Mouse (Mus musculus): Measurements from ENCODE around the gene Vav1. TPM values are rescaled to one million over a fixed set of nuclear protein-coding genes. Genes with fewer than 3 reads are reported as not detected.

The Vav1 gene
- polyA plus RNA-seq, 1 experiment from 2014 or later = 1.8 TPM

DNA sequence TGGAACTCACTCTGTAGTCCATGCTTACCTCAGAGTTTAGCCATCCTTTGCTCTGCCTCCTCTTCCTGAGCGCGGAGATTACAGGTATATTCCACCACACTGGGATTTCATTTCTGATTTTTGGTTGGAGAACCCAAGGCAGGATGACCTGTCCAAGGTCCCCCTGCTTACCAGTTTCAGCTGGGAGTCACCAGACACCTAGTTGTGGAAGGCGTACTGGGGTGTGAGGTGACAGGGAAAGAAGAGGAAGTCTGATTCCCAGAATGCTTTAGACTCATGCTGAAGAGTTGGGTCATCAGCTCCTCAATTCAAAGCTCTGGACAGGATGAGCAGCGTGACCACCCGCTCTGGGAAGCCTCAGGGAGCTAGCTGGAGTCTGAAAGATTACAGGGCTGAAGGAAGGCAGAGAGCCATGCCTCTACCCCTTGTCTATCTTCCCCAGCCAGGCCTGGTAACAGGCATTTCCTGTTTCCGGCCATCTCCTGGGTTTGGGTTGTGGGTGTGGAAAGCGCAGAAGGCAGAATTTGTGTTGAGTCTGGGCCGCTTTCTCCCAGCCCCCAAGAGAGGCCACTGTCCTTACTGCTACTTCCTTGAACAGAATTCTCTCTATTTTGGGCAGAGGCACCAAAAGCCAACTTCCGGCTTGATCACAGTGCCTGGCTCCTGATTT lies 11.2 kb downstream of the Vav1 start:
- Histone ChIP-seq H3K4me2 (no peak overlapping the region), H3K27ac (replicated peaks) (no peak overlapping the region), H3K27me3 (no peaks in the 10 kb centered on the region), H3K36me3 (no peaks in the 10 kb centered on the region), H3K4me3 (no peak overlapping the region), H3K9me3 (no peaks in the 10 kb centered on the region), H3K9ac (no peak overlapping the region), H3K4me1 (replicated peaks) (no peaks in the 10 kb centered on the region)
- ATAC-seq (ENCODE audit: low read depth) = no peak
- 91% methylated on average over 9 of the region's 9 CpGs for WGBS

DNA sequence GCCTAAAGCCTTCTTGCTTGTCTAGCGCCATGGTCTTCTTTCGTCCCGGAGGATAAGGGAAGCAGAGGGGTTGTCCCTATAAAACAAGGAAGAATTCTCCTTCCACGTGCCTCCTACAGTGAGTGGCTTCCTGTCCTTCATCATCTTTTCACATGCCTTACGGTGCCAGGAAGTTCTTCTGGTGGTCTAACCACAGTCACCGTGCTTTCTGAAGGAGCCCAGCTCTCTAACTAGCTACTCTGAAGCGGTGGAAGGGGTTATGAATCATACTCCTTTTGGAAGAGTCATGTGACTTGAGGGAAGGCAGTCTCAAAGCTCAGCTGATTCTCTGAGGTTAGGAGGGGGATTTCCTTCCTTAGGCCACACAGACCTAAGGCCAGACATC lies 11.8 kb downstream of the Vav1 start:
- H3K36me3 ChIP-seq = no peaks in the 10 kb centered on the region
- no peaks in the 10 kb centered on the region for H3K4me1 ChIP-seq (replicated peaks)
- H3K27me3 ChIP-seq = no peaks in the 10 kb centered on the region
- ATAC-seq (ENCODE audit: low read depth) = no peak
- H3K9me3 ChIP-seq = no peaks in the 10 kb centered on the region
- 86% methylated on average over 7 of the region's 7 CpGs for WGBS
- no peak overlapping the region for H3K27ac ChIP-seq (replicated peaks)
- H3K9ac ChIP-seq = no peak overlapping the region
- H3K4me2 ChIP-seq = no peak overlapping the region
- no peak overlapping the region for H3K4me3 ChIP-seq

DNA sequence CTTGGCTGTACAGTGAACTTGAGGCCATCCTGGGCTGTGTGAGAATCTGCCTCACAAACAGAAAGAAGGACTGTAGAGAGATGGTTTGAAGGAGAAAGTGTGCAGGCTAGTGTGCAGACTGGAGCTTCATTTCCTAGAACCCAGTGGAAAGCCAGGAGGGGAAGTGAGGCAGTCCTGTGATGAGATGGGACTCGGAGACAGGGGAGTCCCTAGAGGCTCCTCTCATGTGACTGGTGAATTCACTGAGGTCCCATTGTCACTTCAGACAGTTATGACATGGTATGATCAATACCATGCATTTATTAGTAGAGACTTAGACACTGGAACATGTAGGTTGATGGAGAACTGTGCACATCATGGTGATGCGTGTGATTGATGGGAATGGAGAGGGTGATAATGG lies 13.4 kb downstream of the Vav1 start:
- Histone ChIP-seq H3K9ac (no peak overlapping the region), H3K4me3 (no peak overlapping the region), H3K27me3 (no peaks in the 10 kb centered on the region), H3K9me3 (no peaks in the 10 kb centered on the region), H3K4me1 (replicated peaks) (no peaks in the 10 kb centered on the region), H3K36me3 (no peaks in the 10 kb centered on the region), H3K4me2 (no peak overlapping the region), H3K27ac (replicated peaks) (no peak overlapping the region)
- no peak for ATAC-seq (ENCODE audit: low read depth)
- WGBS = 86% methylated on average over 2 of the region's 2 CpGs

DNA sequence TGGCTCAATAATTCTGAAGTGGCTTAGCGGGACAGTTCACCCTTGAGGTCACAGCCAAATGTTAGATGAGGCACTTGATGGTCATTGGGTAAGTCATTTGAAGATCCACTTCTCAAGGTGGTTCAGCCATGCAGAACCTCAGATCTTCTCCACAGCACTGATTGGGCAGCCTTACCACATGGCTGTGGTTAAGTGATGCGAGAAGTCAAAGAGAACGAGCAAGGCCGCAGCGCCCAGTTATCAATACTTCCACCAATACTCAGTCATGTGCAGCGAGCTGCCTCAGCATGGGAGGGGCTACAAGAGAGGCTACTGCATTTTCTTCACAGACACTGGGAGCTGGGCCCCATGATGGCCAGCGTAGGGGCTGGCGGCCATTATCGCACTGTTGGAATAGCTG lies 14.1 kb downstream of the Vav1 start:
- H3K4me2 ChIP-seq = no peak overlapping the region
- H3K9me3 ChIP-seq = no peaks in the 10 kb centered on the region
- ATAC-seq (ENCODE audit: low read depth) = no peak
- no peak overlapping the region for H3K9ac ChIP-seq
- H3K27ac ChIP-seq (replicated peaks) = no peak overlapping the region
- WGBS = 90% methylated on average over 9 of the region's 9 CpGs
- no peaks in the 10 kb centered on the region for H3K36me3 ChIP-seq
- H3K4me1 ChIP-seq (replicated peaks) = no peaks in the 10 kb centered on the region
- no peak overlapping the region for H3K4me3 ChIP-seq
- no peaks in the 10 kb centered on the region for H3K27me3 ChIP-seq

DNA sequence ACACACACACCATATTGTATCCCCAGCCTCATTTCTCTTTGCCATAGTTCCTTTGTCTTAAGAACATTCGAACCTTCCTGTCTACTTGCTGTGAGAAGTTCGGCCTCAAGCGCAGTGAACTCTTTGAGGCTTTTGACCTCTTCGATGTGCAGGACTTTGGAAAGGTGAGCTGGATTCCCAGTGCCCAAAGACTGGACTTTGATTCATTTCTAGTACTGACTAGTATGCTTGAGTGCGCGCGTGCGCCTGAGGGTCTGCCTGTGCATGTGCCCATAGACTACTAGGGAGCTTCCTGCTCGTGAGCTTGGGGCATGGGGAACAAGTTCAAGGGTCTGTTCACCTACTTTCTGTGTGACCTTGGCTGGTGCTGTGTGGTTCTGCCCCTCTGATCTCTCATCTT lies 17.0 kb downstream of the Vav1 start:
- H3K4me2 ChIP-seq = no peak overlapping the region
- no peak overlapping the region for H3K4me3 ChIP-seq
- no peaks in the 10 kb centered on the region for H3K9me3 ChIP-seq
- H3K27me3 ChIP-seq = no peaks in the 10 kb centered on the region
- no peak overlapping the region for H3K9ac ChIP-seq
- no peaks in the 10 kb centered on the region for H3K36me3 ChIP-seq
- 92% methylated on average over 9 of the region's 9 CpGs for WGBS
- H3K4me1 ChIP-seq (replicated peaks) = no peaks in the 10 kb centered on the region
- ATAC-seq (ENCODE audit: low read depth) = no peak
- no peak overlapping the region for H3K27ac ChIP-seq (replicated peaks)

DNA sequence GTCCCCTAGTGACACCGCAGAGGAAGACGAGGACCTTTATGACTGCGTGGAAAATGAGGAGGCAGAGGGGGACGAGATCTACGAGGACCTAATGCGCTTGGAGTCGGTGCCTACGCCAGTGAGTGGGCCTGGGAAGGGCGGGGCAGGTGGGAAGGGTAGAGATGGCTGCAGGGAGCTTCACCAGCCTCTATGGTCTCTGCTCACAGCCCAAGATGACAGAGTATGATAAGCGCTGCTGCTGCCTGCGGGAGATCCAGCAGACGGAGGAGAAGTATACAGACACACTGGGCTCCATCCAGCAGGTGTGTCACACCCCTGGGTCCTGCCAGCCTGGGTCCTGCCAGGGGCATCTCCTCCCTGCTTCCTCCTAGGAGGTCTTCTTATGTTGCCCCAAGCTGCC lies 18.1 kb downstream of the Vav1 start:
- H3K9ac ChIP-seq = no peak overlapping the region
- 90% methylated on average over 12 of the region's 12 CpGs for WGBS

DNA sequence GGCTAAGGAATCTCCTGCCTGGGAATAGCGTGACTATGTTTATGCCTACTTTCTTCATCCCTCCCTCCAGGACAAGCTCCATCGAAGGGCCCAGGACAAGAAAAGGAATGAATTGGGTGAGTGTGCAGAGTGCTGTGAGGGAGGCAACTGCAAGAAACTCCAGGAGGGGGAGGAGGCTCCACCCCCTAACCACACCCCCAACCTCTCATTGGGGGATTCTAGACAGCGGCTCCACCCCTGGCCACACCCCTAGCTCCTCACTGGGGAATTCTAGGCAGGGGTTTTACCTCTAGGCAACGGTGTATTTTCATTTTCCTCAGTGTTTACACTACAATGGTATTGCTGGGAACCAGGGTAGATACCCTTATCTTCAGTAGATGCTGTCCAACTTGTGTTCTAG lies 26.7 kb downstream of the Vav1 start:
- no peaks in the 10 kb centered on the region for H3K36me3 ChIP-seq
- H3K9ac ChIP-seq = no peak overlapping the region
- no peaks in the 10 kb centered on the region for H3K9me3 ChIP-seq
- H3K4me1 ChIP-seq (replicated peaks) = no peaks in the 10 kb centered on the region
- no peak overlapping the region for H3K4me3 ChIP-seq
- no peaks in the 10 kb centered on the region for H3K27me3 ChIP-seq
- WGBS = 63% methylated on average over 4 of the region's 4 CpGs
- no peak overlapping the region for H3K27ac ChIP-seq (replicated peaks)
- ATAC-seq (ENCODE audit: low read depth) = no peak
- H3K4me2 ChIP-seq = no peak overlapping the region

More for the DNA sequence above, 18.1 kb downstream of the Vav1 start:
- no peaks in the 10 kb centered on the region for H3K27me3 ChIP-seq
- no peak overlapping the region for H3K4me2 ChIP-seq
- no peaks in the 10 kb centered on the region for H3K36me3 ChIP-seq
- no peaks in the 10 kb centered on the region for H3K9me3 ChIP-seq
- H3K4me1 ChIP-seq (replicated peaks) = no peaks in the 10 kb centered on the region
- H3K4me3 ChIP-seq = no peak overlapping the region
- H3K27ac ChIP-seq (replicated peaks) = no peak overlapping the region
- ATAC-seq (ENCODE audit: low read depth) = no peak

DNA sequence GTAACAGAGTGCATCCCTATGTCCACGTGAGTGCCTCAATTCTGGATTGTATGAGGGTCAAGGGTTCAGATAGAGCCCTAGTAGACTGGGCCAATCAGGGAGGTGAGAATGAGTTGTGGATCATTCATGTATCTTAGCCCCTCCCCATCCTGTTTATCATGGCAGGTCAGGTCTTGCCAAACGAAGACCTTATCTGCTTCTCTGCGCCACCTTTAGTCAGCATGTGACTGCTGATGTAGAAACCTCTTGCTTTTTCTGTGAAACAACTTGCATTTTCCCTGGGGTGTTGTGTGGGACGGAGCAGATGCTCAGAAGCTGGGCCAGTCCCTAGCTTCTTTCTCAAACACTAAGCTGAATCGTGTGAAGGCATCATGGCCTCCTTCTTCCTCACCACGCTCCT lies 28.2 kb downstream of the Vav1 start:
- no peaks in the 10 kb centered on the region for H3K4me1 ChIP-seq (replicated peaks)
- no peak overlapping the region for H3K4me2 ChIP-seq

DNA sequence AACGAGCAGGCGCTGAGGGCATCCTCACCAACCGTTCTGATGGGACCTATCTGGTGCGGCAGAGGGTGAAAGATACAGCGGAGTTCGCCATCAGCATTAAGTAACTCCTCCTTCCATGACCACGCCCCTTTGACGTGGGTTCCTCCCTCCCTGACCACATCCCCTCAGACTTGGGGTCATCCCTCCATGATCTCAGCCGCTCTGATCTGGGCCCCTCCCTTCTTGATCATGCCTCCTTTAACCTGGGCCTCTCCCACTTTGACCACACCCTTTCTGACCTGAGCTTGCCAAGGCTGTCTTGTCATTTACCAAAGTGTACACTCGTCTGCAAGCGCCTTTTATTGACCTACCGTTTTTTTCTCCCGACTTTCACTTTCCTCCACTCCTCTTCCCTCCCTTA lies 32.9 kb downstream of the Vav1 start:
- ATAC-seq (ENCODE audit: low read depth) = no peak
- no peak overlapping the region for H3K27ac ChIP-seq (replicated peaks)
- no peak overlapping the region for H3K9ac ChIP-seq
- H3K36me3 ChIP-seq = no peaks in the 10 kb centered on the region
- no peaks in the 10 kb centered on the region for H3K9me3 ChIP-seq
- H3K4me1 ChIP-seq (replicated peaks) = no peaks in the 10 kb centered on the region
- H3K4me3 ChIP-seq = no peak overlapping the region
- H3K27me3 ChIP-seq = no peaks in the 10 kb centered on the region
- no peak overlapping the region for H3K4me2 ChIP-seq
- 34% methylated on average over 13 of the region's 13 CpGs for WGBS

More for the DNA sequence above, 28.2 kb downstream of the Vav1 start:
- H3K36me3 ChIP-seq = no peaks in the 10 kb centered on the region
- 87% methylated on average over 6 of the region's 6 CpGs for WGBS
- H3K9me3 ChIP-seq = no peaks in the 10 kb centered on the region
- no peak overlapping the region for H3K27ac ChIP-seq (replicated peaks)
- H3K27me3 ChIP-seq = no peaks in the 10 kb centered on the region
- no peak for ATAC-seq (ENCODE audit: low read depth)
- no peak overlapping the region for H3K4me3 ChIP-seq
- H3K9ac ChIP-seq = no peak overlapping the region

DNA sequence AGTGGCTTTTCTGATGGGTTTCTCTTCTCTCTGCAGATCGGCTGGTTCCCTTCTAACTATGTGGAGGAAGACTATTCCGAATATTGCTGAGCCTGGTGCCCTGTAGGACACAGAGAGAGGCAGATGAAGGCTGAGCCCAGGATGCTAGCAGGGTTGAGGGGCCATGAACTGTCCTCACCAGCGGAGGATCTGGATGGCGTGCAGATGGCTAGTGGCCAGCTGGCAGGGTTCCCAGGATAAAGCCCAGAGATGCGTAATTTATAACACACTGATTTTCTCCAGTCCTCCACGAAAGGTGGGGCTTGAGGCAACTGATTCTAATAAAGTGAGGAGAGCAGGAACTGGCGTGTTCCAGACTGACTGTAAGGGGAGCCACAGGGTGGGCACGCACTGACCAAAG lies 48.7 kb downstream of the Vav1 start:
- H3K4me1 ChIP-seq (replicated peaks) = peaks cover 7% of the 10 kb centered on the region; the same call in 1 of the 2 replicates

DNA sequence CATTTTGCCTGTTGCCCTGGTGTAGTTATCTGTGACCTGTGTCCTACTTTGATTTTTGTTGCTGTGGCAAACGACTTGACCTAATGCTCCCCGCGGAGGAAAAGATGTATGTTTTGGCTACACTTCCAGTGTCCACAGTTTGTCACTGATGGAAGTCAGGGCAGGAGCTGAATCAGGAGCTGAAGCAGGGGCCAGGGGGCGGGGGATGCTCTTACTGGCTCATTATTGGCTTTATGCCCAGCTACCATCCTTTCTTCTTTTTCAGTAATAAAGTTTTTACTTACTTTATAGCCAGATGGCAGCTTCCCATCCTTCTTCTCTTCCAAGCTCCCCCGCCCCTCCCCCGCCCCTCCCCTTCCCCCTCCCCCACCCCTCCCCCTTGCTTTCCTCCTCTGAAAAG lies 50.0 kb downstream of the Vav1 start:
- no peaks in the 10 kb centered on the region for H3K27me3 ChIP-seq
- ATAC-seq (ENCODE audit: low read depth) = no peak
- no peak overlapping the region for H3K4me3 ChIP-seq
- no peaks in the 10 kb centered on the region for H3K9me3 ChIP-seq
- no peak overlapping the region for H3K4me2 ChIP-seq
- H3K36me3 ChIP-seq = no peaks in the 10 kb centered on the region
- peaks cover 7% of the 10 kb centered on the region; the same call in 1 of the 2 replicates for H3K4me1 ChIP-seq (replicated peaks)
- H3K27ac ChIP-seq (replicated peaks) = no peak overlapping the region
- no peak overlapping the region for H3K9ac ChIP-seq
- WGBS = 52% methylated on average over 4 of the region's 6 CpGs

More for the DNA sequence above, 48.7 kb downstream of the Vav1 start:
- no peak overlapping the region for H3K27ac ChIP-seq (replicated peaks)
- H3K4me2 ChIP-seq = no peak overlapping the region
- ATAC-seq (ENCODE audit: low read depth) = 0 out of 2 replicates have a peak, but pooled peaks have one; percentile 27
- 62% methylated on average over 8 of the region's 8 CpGs for WGBS
- no peaks in the 10 kb centered on the region for H3K36me3 ChIP-seq
- no peak overlapping the region for H3K4me3 ChIP-seq
- no peaks in the 10 kb centered on the region for H3K9me3 ChIP-seq
- no peaks in the 10 kb centered on the region for H3K27me3 ChIP-seq
- H3K9ac ChIP-seq = no peak overlapping the region

DNA sequence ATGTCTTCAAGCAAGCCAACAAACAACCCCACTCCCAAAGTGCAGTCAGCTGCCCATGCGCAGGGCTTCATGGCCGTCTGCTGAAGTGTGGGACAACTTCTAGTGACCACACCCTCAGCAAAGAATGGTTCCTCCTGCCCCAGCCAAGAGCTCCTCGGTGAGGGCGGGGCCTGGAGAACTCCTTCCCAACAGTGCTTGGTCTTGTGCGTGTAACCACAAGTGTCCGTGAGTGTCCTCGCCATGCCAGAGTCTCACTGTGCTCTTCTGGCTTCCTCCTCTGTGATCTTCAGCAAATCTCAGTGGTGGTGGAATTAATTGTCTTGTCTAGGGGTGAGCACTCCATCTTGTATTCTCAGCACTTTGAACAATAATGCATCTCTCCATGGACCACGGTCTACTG lies 52.1 kb downstream of the Vav1 start:
- 94% methylated on average over 8 of the region's 8 CpGs for WGBS
- peaks cover 7% of the 10 kb centered on the region; the same call in 1 of the 2 replicates for H3K4me1 ChIP-seq (replicated peaks)

DNA sequence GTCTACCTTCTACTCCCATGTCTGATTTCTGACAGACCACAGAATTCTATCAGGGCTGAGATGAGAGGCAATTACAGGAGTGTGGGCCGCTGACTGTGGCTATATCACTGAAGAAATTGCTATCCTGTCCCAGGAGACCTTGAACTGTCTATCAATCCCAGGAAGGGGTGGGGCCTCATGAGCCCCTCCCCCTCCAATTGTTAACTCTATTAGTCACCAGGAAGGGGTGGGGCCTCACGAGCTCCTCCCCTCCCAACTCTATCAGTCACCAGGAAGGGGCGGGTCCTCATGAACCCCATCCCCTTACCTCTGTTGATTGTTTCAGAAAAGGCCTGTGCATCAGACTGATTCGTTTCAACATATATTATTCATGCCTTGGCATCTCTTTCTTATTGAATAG lies 53.3 kb downstream of the Vav1 start:
- 85% methylated on average over 4 of the region's 4 CpGs for WGBS
- Histone ChIP-seq H3K4me3 (no peak overlapping the region), H3K9ac (no peak overlapping the region), H3K4me2 (no peak overlapping the region), H3K9me3 (no peaks in the 10 kb centered on the region), H3K27ac (replicated peaks) (no peak overlapping the region), H3K27me3 (peaks cover 6% of the 10 kb centered on the region; the same call in 1 of the 2 replicates), H3K36me3 (no peaks in the 10 kb centered on the region), H3K4me1 (replicated peaks) (peaks cover 7% of the 10 kb centered on the region; the same call in 1 of the 2 replicates)
- no peak for ATAC-seq (ENCODE audit: low read depth)

More for the DNA sequence above, 52.1 kb downstream of the Vav1 start:
- no peak overlapping the region for H3K4me3 ChIP-seq
- H3K4me2 ChIP-seq = no peak overlapping the region
- no peak for ATAC-seq (ENCODE audit: low read depth)
- no peaks in the 10 kb centered on the region for H3K36me3 ChIP-seq
- H3K9ac ChIP-seq = no peak overlapping the region
- 0 out of 2 replicates have a peak, but pooled peaks cover 1% of the 10 kb centered on the region for H3K27me3 ChIP-seq
- H3K9me3 ChIP-seq = no peaks in the 10 kb centered on the region
- no peak overlapping the region for H3K27ac ChIP-seq (replicated peaks)
